Mouse (Mus musculus): Measurements from ENCODE around the gene Tmem147. TPM values are rescaled to one million over a fixed set of nuclear protein-coding genes. Genes with fewer than 3 reads are reported as not detected.

Gene Tmem147
- 17.2 and 23.5 TPM in 2 replicates for total RNA-seq (2023)

DNA sequence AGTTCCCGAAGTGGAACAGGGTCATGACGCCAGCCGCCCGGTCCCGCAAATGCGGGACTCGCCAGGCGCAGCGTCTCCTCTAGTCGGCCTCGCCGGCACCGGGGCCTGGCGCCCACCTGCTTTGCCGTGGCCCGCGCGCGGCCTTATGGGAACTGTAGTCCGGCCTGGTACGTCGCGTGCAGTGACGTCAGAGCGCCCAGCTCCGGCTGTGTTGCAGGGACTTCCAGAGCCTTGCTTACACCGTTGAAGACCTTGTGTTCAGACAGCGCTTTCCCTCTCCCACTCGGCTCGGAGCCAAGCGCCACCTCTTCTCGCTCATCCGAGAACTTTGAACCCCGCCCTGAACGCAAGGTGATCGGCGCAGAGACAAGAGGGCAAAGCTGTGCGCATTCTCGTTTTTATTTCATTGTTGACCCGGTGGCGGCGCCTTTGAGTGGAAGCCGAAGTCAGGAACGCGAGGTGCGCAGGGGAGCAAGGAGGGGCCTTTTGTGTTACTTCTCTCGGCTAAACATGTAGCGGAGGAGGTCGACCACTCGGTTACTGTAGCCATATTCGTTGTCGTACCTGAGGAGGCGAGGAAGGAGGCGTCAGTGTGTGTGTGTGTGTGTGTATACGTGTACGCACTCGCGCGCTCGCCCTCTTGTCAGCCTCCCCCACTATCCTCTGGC lies at the start of gene Tmem147:
TSS of gene Tmem147 (minus strand) at position 145 of the 668 bp plus-strand sequence.

DNA sequence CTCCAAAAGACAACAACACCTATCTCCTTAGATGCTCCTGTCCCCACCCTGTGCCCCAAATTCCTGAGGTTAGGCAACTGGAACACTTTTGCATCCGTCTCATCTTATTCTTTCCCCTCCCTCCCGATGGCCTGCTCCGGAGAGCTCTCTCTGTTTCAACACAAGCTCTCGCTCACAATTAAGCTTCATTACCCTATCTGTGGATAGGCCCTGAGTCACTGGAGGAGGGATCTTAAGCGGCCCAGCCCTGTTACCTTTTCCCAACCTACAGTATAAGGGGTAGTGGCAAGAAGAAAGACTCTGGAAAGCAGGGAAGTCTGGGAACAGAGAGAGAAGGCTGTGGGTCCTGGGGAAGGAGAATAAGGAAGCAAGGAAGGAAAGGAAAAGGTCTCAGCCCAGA lies 34.1 kb upstream of the Tmem147 start, which contains the start of gene Dmkn:
TSS of gene Dmkn (plus strand) at position 301 of the 400 bp plus-strand sequence.

DNA sequence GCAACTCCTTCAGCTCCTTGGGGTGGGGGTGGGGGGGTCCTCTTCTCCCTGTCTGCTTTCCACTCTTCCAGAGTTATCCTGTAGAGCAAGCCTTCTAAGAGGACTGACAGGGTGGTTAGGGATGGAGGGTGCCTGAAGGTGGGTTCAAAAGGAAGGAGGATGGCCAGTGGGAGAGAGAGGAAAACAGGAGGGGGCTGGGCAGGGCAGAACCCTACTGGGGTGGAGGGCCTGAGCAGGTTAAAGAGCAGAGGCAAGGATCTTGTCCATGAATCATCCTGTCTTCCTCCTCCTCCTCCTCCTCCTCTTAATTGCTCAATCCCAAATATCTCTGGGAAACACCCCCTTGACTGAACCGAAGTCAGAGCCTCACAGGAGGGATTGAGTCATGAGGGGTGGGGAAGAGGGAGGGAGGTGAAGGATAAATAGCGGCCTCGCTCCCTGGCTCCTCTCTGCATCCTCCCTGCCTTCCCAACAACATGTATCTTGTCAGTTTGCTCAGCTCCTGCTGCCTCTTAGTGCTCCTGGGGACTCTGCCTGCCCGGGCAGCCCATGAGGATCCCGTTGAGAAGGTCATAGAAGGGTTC lies 21.8 kb upstream of the Tmem147 start, which contains the start of gene Sbsn:
TSS of gene Sbsn (plus strand) at position 386 of the 584 bp plus-strand sequence.

DNA sequence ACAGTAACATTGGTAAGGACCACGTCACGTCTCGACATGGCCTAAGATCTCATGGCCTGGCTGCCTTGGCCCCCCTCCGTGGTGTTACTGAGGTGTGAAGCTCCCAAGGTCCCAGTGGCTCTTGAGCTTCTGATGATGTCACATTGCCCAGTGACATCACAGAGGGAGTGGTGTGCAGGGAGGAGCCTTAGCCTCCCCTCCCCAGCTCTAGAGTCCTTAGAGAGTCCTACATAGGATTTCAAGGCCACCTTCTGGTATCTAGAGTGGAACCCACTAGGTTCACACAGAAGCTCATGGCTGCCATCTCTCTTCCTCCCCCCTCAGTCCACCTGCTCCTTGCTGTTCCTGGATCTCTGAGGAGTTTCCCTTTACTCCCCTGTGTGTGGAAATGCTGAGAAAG lies 14.3 kb upstream of the Tmem147 start, which contains the start of gene Gapdhs:
TSS of gene Gapdhs (minus strand) at position 65 of the 400 bp plus-strand sequence.

DNA sequence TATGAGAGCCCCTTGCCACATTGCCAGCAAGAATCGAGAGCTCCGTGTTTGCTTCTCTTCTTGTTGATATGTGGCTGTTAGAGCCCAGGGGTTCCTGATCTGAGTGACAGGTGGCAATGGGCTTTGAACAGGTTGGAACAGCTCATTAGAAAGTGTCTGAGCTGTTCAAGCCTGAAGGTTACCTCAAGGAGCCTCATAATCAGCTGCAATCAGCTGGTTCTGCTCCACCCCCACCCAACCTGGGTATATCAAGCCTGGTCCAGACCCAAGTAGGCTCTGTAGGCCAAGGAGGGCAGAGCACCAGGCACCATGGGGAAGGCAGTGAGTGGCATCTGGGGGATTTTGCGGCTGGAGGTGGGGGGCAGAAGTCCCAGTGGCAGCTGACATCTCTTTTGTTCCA lies 17.4 kb downstream of the Tmem147 start, which contains the start of gene Atp4a:
TSS of gene Atp4a (plus strand) at position 268 of the 400 bp plus-strand sequence.

DNA sequence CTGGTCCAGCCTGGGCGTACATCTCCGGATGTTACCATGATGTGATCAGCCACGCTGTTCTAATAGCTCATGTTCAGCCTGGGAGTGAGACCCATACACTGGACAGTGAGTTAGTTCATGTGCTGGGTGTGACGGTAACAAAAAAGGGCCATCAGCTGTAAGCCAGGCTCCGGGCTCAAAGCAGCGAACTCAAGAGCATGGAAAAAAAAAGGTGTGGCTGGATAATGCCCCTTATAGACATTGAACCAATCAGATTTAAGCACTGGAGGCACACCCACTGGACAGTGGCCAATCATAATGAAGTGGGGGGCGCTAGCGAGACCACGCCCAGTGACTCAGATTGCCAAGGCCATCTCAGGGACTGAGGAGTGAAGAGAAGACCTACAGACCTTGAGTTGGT lies 30.8 kb downstream of the Tmem147 start, which contains the start of gene 2200002J24Rik:
TSS of gene 2200002J24Rik (plus strand) at position 338 of the 400 bp plus-strand sequence.

Other genes starting within 250 kb of the Tmem147 start
- gene Prodh2, start 235.9 kb downstream of the Tmem147 start, total RNA-seq (2023): not detected in 2 replicates
- gene Arhgap33, start 194.5 kb downstream of the Tmem147 start, total RNA-seq (2023): 9.4 and 16.2 TPM in 2 replicates
- 2.6 and 4.0 TPM in 2 replicates for gene Hspb6, start 177.4 kb downstream of the Tmem147 start, total RNA-seq (2023)
- 2.2 and 3.3 TPM in 2 replicates for gene Proser3, start 177.2 kb downstream of the Tmem147 start, total RNA-seq (2023)
- gene Lin37, start 169.7 kb downstream of the Tmem147 start, total RNA-seq (2023): 28.0 and 29.5 TPM in 2 replicates
- 38.4 and 45.2 TPM in 2 replicates for gene U2af1l4, start 166.2 kb downstream of the Tmem147 start, total RNA-seq (2023)
- gene Gm49396, start 166.2 kb downstream of the Tmem147 start, total RNA-seq (2023): 1.3 and 2.7 TPM in 2 replicates
- gene Psenen, start 165.9 kb downstream of the Tmem147 start, total RNA-seq (2023): 115 TPM in 2 replicates
- gene Igflr1, start 164.1 kb downstream of the Tmem147 start, total RNA-seq (2023): 3.5 and 6.1 TPM in 2 replicates
- 47.8 and 65.1 TPM in 2 replicates for gene Kmt2b, start 140.8 kb downstream of the Tmem147 start, total RNA-seq (2023)
- gene Zbtb32, start 130.6 kb downstream of the Tmem147 start, total RNA-seq (2023): 0.29 TPM in 1 of 2 replicates, not detected in the other
- gene Upk1a, start 116.7 kb downstream of the Tmem147 start, total RNA-seq (2023): not detected in 2 replicates
- 220 and 238 TPM in 2 replicates for gene Cox6b1, start 103.4 kb downstream of the Tmem147 start, total RNA-seq (2023)
- gene Etv2, start 93.7 kb downstream of the Tmem147 start, total RNA-seq (2023): not detected in 2 replicates
- gene Rbm42, start 79.2 kb downstream of the Tmem147 start, total RNA-seq (2023): 88.7 and 91.5 TPM in 2 replicates
- 17.9 and 25.1 TPM in 2 replicates for gene Haus5, start 64.5 kb downstream of the Tmem147 start, total RNA-seq (2023)
- gene Pmis2, start 57.9 kb downstream of the Tmem147 start, total RNA-seq (2023): not detected in 2 replicates
- gene 2200002J24Rik, start 30.6 kb downstream of the Tmem147 start, total RNA-seq (2023): not detected in 2 replicates
- gene Atp4a, start 17.3 kb downstream of the Tmem147 start, total RNA-seq (2023): not detected in 2 replicates
- gene Gapdhs, start 14.1 kb upstream of the Tmem147 start, total RNA-seq (2023): not detected in 2 replicates
- 0.16 and 0.57 TPM in 2 replicates for gene Sbsn, start 21.9 kb upstream of the Tmem147 start, total RNA-seq (2023)
- 2.3 and 3.3 TPM in 2 replicates for gene Dmkn, start 34.2 kb upstream of the Tmem147 start, total RNA-seq (2023)
- gene Krtdap, start 58.4 kb upstream of the Tmem147 start, total RNA-seq (2023): not detected in 2 replicates
- 31.3 and 40.2 TPM in 2 replicates for gene Ffar2, start 94.2 kb upstream of the Tmem147 start, total RNA-seq (2023)
- gene Ffar3, start 126.6 kb upstream of the Tmem147 start, total RNA-seq (2023): not detected in 2 replicates
- gene Ffar1, start 132.0 kb upstream of the Tmem147 start, total RNA-seq (2023): not detected in 2 replicates
- gene Cd22, start 150.8 kb upstream of the Tmem147 start, total RNA-seq (2023): 3.5 and 3.8 TPM in 2 replicates
- 1.3 and 2.4 TPM in 2 replicates for gene Mag, start 185.3 kb upstream of the Tmem147 start, total RNA-seq (2023)
- 1.7 TPM in 1 of 2 replicates, not detected in the other for gene Hamp2, start 195.1 kb upstream of the Tmem147 start, total RNA-seq (2023)
- not detected in 2 replicates for gene Hamp, start 214.5 kb upstream of the Tmem147 start, total RNA-seq (2023)
- 97.9 and 113 TPM in 2 replicates for gene Usf2, start 227.3 kb upstream of the Tmem147 start, total RNA-seq (2023)
- gene Lsr, start 243.9 kb upstream of the Tmem147 start, total RNA-seq (2023): 2.4 and 2.8 TPM in 2 replicates
- gene Fam187b, start 244.2 kb upstream of the Tmem147 start, total RNA-seq (2023): 0.45 and 0.63 TPM in 2 replicates